Mouse (Mus musculus) stomach, postnatal 0 days (tissue): ENCODE measurements around the gene Agpat2.

ENCODE experiments used
- CTCF ChIP-seq: IDR thresholded peaks from 2 replicates; pipeline ENCODE4 v1.5.1; 2016; ENCODE audit warnings: antibody characterized with exemption, low read depth, mild to moderate bottlenecking, moderate library complexity
- EP300 ChIP-seq: optimal IDR thresholded peaks from 2 replicates; pipeline ENCODE3; 2016; ENCODE audit warnings: antibody characterized with exemption

- no peak for TF ChIP-seq EP300
- TF ChIP-seq CTCF = no peak
These were observed 36.9 kb upstream of the Agpat2 start for GRCm38 (mm10) chr2:26641006-26641647.
